Mouse (Mus musculus) v-Abl transformed pro-B cells (cell line): Measurements from ENCODE around the gene Dnhd1.
"Not testable (repeated sequence)": the region's sequence is repeated elsewhere in the genome, so short reads cannot be mapped to it uniquely, and the experiment has no call there.

ENCODE experiments used
- in situ Hi-C, 2 experiments: fragments of 400-800 bp; cut with MboI; formaldehyde crosslinking; loops; one replicate each; pipeline ENCODE4 v1.15.1; 2025; ENCODE audit not compliant: unreplicated experiment in 2 of 2

Gene Dnhd1

DNA sequence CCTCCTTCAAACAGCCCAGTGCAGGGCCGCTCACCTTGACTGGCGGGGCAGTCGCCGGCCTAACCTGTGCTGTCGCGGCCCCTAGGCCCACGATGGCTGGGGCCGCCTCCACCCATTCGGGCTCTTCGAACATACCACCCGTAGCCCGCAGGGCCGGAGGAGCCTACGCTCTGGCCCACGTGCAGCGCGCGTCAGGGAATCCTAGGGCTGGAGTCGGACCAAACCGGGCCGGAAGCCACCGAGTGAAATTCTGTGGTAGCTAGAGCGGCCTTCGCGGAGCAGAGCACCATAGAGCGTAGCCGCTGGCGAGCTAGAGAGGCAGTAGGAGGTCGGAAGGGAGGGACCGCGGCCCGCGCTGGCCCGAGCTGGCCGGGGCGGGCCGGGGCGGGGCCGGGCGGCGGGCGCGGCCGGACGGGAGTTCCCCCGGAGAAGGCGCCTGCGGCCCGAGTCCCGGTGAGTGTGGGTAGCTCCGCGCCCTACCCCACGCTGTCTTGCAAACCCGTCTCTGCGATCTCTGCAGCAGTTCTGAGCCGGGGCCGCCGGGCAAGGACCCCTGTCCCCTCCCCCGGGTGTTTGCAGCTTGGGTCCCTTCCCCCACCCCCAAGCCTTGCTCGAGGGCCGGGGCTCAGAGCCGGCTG, 85.8 kb downstream of the Dnhd1 start, which contains the start of gene Ilk:
TSS of gene Ilk (plus strand) at position 329 of the 638 bp plus-strand sequence.
- in situ Hi-C loops: loop anchor here (5.0 to 10.0 kb wide), 2 partner anchors 99 to 182 kb away; partner anchors contain the start of gene Smpd1 (in 2 of the 2)

DNA sequence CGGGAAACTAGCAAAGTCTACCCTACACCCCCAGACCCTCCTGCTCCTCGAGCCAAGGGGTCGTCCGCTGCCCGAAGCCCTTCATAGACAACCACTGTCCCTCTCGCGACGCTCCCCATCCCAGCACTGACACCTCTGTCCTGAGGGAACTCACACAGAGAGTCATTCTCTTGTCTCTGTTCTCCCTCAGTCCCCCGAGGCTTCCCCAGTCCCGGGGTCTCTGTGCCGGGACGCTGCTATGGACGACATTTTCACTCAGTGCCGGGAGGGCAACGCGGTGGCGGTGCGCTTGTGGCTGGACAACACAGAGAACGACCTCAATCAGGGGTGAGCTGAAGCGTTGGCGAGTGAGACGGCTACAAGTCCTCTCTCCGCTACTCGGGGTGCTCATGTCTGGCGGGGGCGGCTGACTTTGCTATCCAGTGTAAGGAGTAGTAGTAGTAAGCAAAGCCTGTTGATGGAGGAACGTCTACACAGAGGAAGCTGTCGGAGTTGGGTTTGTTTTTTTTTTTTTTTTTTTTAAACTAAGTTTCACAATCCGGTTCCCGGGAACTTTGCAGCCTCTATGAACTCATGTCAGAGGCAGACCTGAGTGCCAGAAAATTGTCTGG, 86.4 kb downstream of the Dnhd1 start, which contains the start of gene Rrp8:
TSS of gene Rrp8 (minus strand) at position 475 of the 611 bp plus-strand sequence.
- in situ Hi-C loops: loop anchor here (5.0 to 10.0 kb wide), 2 partner anchors 100 to 182 kb away; partner anchors contain the start of gene Smpd1 (in 2 of the 2)

DNA sequence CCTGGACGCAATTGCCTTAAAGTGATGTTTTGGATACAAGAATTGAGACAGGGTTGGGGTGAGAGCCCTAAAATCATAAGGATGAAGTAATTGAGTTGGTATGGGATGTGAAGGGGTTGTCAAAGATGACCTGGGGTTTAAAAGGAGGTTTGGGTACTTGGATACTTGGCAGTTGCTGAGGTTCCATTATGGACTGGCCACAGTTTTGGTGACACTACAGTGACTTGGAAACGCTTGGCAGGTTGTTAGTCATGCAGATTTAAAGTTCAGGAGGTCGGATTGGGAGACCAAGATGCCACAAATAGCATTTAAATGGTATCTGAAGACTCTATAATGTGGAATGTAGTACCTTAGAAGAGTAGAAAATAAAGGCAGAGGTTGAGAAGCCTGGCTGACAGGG, 87.0 kb downstream of the Dnhd1 start:
- in situ Hi-C loops: loop anchor here (5.0 to 10.0 kb wide), 2 partner anchors 100 to 183 kb away; partner anchors contain the start of gene Smpd1 (in 2 of the 2)

DNA sequence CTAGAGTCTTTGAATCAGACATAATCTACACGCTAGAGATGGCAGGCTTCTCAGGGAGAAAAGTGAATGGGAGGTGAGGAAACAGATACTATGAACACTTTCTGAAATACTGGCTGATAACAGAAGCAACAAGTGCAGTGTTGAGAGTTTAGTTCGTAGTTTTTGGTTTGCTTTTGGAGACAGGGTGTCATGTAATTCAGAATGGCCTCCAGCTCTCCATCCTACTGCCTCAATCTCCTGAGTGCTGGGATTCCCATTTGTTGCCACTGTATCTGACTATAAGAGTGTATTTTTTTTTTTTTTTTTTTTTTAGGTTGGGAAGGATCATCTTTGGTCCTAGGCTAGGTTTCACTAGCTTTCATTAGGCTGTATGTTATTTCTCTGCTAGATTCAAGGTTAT, 87.7 kb downstream of the Dnhd1 start:
- in situ Hi-C loops: loop anchor here (5.0 to 10.0 kb wide), 2 partner anchors 101 to 183 kb away; partner anchors contain the start of gene Smpd1 (in 2 of the 2)

DNA sequence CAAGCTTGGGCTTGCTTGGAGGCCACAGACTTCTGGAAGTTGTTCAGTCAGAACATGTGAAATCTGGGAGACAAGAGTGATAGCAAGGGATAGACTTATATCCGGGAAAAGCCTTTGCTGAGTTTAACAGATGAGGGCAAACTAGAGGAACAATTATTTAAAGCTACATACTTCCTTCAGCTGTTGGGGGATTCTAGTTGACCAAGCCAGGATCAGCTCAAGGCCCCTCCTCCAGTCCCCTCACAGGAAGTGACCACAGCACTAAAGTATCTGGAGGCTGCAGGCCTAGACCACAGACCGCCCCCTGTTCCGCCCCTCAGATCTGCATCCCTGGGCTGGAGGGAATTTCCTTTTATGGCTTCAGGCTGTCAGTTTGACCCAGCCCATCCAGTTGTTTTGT, 88.3 kb downstream of the Dnhd1 start:
- in situ Hi-C loops: loop anchor here (5.0 to 10.0 kb wide), 2 partner anchors 102 to 184 kb away; partner anchors contain the start of gene Smpd1 (in 2 of the 2)

DNA sequence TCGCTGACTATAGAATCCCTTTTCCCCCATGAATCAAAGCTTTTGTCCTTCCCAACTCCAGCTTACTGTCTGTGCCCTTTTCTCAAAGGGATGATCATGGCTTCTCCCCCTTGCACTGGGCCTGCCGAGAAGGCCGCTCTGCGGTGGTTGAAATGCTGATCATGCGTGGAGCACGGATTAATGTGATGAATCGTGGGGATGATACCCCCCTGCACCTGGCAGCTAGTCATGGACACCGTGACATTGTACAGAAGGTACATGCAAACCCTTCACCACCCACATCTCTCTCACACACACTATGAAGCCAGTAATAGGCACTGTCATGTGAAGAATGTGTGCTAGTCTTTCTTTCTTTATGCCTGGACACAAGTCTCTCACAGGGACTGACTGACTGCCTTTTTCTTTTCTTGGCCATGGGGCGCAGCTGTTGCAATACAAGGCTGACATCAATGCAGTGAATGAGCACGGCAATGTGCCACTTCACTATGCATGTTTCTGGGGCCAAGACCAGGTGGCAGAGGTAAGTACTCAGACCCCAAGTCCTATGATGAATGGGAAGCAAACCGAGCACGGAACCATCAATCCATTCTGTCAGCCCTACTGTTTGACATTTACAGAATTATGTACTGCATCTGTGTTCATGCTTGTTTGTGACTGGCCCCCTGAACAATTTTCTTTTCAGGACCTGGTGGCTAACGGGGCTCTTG, 89.6 kb downstream of the Dnhd1 start:
- in situ Hi-C loops: no loop called here

DNA sequence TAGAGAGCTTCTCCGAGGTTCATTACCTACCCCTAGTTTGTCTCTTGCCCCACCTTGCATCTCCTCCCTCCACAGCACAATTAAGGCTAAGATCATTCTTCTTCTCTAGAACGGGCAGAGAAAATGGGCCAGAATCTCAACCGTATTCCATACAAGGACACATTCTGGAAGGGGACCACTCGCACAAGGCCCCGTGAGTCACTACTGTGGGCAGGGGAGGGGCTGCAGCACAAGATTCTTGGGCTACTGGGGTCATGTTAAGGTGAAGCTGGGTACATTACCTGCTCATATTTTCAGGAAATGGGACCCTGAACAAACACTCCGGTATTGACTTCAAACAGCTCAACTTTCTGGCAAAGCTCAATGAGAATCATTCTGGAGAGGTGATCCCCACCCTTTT, 90.2 kb downstream of the Dnhd1 start:
- in situ Hi-C loops: no loop called here

DNA sequence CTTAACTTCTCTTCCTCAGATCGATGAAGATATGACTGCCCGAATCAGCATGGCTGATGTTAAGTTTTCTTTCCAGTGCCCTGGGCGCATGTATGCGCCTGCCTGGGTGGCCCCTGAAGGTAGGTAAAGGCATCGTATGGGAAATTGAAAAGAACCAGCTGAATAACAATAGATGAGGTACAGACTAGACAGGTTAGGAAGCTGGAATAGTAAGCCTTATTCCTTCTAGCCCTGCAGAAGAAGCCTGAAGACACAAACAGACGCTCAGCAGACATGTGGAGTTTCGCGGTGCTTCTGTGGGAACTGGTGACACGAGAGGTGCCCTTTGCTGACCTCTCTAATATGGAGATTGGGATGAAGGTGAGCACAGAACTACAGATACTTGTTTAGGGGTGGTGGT, 91.4 kb downstream of the Dnhd1 start:
- in situ Hi-C loops: no loop called here

DNA sequence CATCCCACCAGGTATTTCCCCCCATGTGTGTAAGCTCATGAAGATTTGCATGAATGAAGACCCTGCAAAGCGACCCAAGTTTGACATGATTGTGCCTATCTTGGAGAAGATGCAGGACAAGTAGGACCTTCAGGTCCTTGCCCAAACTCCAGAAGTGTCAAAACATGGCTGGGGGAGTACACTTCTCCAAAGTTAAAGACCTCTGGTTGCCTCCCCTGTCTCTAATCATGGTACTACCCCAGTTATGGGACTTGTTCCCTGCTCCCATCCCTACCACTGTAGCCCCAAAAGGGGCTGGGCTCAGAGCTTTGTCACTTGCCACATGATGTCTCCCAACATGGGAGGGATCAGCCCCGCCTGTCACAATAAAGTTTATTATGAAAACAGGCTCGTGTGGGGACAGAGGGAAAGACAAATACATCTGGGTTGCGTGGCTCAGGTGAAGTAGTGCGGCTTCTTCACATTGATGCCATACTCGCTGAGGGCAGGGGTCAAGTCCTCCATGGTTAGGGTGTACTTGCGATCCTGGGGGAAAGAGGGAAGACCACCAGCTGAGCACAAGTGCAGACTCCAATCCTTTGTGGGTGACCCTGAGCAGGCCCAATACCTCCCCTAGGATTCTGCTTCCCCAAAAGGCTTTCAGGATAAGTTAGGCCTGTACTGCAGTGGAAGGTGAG, 92.0 kb downstream of the Dnhd1 start:
- in situ Hi-C loops: not testable (repeated sequence)

DNA sequence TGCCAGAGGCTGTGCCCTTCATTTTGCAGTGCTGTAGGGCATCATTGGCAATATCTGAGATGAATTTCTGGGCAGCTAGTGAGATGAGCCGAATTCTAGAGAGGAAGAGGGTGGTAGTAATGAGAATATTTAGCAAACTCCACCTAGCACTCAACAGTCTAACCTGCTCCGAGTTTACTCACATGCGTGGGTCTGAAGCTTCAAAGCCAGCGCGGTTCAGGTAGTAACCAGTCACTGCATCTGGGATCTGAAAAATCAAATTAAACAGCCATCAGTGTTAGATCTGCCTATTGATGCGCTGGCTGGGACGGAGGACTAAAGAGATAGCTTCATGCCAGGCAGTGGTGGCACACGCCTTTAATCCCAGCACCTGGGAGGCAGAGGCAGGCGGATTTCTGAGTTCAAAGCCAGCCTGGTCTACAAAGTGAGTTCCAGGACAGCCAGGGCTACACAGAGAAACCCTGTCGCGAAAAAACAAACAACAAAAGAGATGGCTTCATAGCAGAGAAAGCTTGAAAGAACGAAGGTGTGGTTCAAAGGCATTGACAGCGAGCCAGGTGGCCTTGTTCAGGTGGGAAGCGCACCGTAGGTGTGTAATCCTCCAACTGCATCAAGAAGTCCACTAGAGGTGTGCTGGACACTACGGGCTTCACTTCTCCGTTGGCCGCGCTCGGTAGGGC, 92.8 kb downstream of the Dnhd1 start:
- in situ Hi-C loops: not testable (repeated sequence)

DNA sequence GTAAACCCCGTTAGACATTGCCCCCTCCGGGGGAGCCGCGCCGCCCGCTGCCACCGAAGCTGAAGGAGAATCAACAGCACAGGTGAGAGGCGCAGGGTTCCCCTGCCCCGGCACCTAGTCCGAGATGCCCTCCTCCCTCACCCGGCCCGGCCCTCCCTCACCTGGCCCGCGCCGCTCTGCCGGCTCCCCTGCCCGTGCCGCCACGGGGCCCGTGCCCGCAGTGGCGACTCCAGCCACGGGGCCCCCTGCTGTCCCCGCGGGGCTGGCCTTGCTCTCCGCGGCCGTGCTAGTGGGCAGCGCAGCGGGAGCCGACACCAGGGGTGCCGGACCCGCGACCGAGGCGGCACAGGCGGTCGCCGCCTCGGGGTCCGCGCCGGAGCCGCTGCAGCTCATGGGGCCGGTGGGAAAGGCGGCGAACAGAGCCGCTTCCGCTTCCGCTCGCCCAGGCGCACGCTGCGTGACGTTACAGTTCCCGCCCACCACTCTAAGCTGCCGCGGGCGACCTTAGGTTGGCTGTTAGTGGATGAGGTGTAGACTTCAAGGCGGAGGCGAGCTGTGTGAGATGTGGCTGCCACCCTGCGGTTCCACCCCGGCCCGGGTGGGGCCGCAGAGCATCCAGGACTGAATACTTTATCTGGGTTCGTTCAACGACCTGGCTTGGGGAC, 93.4 kb downstream of the Dnhd1 start, which contains the start of gene Taf10:
TSS of gene Taf10 (minus strand) at position 436 of the 665 bp plus-strand sequence.
- in situ Hi-C loops: no loop called here

DNA sequence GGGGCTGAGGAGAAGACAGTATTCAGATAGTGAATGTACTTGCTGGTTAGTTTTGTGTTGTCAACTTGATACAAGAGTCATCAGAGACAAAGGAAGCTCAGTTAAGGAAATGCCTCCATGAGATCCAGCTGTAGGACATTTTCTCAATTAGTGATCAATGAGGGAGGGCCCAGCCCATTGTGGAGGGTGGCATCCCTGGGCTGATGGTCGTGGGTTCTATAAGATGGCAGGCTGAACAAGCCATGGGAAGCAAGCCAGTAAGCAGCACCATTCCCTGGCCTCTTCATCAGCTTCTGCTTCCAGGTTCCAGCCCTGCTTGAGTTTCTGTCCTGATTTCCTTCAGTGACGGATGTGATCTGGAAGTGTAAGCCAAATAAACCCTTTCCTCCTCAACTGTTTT, 97.1 kb downstream of the Dnhd1 start:
- in situ Hi-C loops: no loop called here

DNA sequence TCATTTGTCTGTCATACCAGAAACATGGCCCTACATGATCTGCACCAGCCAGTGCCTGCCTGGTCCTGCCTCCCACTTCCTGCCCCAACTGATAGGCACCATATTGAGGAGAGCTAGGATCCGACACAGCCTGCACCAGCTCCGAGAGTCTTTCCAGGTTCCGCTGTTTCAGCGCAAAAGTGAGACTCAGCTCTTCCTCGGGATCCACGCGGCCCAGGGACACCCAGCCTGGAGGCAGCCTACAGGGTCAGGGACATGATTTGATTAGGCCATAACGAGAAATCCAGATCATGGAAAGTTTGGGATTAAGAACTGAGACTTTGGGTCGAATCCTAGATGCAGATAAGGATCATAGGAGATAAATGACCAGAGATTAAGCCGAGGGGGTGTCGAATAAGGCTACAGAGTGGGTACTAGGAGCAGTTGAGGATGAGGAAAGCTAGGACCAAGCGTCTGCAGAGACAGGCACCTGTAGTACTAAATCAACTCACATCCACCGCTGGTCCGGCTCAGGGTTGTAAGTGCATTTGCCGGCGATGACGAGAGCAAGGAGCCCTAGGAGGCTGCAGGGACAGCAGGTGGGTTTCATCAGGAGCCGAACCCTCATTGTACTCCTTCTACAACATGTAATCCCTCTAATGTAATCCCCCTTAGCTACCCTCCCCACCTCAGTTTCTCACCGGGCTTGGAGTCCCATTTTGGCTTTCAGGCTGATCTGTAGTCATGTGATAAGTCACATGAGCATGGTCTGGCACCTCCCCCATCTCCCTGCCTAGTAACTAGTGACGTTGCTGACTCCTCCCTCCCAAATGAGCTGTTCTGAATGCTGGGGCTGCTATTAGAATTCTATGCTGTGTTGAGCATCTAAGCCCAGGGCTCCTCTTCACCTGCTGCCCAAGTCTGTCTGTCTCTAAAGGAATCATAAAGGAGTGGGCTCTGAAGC, 101.1 kb downstream of the Dnhd1 start, which contains the start of gene Tpp1:
TSS of gene Tpp1 (minus strand) at position 745 of the 943 bp plus-strand sequence.
- in situ Hi-C loops: no loop called here

DNA sequence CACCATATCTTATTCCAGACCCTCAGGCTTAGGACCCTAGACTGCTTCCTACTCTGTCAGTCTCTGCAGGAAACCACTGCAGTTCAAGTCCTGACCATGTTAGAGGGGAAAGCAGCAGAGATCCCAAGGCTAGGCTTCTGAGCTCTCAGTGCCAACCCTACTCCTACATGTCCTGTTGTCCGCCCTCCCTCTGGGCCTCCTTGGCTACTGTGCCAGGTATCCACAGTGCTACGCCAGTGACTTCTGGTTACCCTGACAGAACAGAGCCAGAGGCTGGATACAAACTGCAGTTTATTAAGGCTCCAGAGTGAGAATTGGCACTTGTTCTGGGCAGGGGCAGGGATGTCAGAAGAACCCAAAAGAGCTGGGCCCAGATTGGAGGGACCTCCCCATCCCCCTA, 102.1 kb downstream of the Dnhd1 start:
- in situ Hi-C loops: no loop called here

DNA sequence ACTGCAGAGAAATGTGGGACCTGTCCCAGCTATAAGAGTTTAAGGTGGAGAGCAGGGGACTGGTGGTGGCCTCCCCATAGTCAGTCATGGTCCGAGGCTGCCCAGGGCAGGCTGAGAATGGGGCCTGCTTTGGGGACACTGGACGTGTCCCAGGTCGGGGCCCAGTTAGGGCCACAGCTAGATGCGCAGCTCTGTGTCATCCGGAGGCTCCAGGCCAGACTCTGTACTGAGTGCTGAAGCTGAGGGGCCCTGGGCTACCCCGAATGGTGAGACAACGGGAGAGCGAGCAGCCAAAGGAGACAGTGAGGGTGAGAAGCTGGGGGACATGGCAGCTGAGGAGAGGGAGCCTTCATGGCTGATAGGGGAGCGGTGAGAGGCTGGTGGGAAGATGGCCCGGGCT, 102.7 kb downstream of the Dnhd1 start:
- in situ Hi-C loops: no loop called here

DNA sequence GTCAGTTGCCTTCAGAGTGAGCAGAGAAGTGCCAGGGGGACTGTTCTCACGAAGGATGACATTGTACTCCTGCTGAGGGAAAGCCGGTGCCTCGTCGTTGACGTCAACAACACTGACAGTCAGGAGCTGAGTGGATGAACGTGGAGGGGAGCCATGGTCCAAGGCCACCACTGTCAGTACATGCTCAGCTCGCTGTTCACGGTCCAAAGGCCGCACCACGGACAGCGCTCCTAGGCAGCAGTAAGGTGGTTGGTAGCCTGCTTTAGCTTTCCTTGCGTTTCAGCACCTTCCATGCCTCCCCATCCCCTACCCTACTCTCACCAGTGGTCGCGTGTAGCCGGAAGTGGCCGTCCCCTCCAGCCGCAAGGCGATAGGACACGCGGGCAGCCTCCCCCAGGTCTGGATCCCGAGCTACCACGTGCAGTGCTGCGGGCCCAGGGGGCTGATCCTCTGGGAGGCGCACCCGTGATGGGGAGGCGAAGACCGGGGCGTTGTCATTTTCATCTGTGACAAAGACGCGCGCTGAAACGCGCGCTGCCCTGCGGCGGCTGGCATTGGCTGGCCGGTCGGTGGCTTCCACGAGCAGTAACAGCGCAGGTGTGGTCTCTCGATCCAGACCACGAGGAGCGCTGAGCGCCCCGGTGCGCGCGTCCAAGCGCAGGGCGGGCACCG, 111.3 kb downstream of the Dnhd1 start:
- in situ Hi-C loops: no loop called here

DNA sequence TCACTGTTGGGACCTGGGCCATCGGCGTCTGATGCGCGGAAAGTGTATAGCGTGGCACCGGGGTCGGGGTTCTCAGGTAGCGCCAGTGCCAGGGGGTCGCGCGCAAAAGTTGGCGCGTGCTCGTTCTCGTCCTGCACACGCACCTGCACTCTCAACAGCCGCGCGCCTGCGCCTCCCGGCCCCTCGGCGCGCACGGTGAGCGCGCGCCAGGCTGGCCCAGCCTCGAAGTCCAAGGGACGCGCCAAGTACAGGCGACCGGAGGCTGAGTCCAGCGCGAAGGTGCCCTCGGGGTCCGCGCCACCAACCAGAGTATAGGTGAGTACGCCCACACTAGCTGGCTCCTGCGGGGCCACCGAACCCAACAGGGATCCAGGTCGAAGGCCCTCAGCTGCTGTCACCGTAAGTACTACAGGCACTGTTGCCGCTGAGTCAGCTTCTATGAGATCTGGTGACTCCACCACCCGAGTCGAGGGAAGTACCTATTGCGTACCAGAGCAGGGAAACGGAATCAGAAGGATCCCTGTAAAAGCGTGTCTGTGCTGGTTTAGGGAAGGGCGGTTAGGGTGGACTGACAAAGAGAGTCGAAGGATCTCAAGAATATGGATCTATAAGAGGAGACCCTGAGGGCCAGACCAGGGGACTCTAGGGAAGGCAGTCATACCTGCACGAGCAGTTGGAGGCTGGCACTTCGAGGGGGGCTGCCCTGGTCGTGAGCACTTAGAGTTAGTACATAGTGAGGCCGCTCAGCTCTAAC, 112.1 kb downstream of the Dnhd1 start:
- in situ Hi-C loops: no loop called here
